Mouse (Mus musculus) heart, postnatal 14 days (tissue): ENCODE results near the gene Adam8. TPM values are rescaled to one million over a fixed set of nuclear protein-coding genes. Genes with fewer than 3 reads are reported as not detected.

Source experiments
- DNase-seq, 2 experiments: peaks; one replicate each; pipeline ENCODE4 v3.0.0; 2021 to 2022
- intact Hi-C: fragments of 180-260 bp; cut with DNase I; formaldehyde crosslinking; loops from one replicate; pipeline ENCODE4 v1.15.1; 2025
- long read RNA-seq, 2 experiments: library from polyadenylated mRNA; stranded (forward); transcript quantifications; one replicate each; pipeline ENCODE4 v2.0.0; 2021
- total RNA-seq, 2 experiments: library from RNA; stranded (reverse); gene quantifications; 2 replicates each; pipeline ENCODE4 v1.2.3; 2021

Gene Adam8
- total RNA-seq, result under 1 TPM; 0.93 TPM
- long read RNA-seq, experiment 1, partial matches to known transcripts, result 0 of 1 reads
- long read RNA-seq, experiment 1, other reads (novel, unspliced or antisense), result 1 of 1 reads
- long read RNA-seq, experiment 2, result 0 reads

DNA sequence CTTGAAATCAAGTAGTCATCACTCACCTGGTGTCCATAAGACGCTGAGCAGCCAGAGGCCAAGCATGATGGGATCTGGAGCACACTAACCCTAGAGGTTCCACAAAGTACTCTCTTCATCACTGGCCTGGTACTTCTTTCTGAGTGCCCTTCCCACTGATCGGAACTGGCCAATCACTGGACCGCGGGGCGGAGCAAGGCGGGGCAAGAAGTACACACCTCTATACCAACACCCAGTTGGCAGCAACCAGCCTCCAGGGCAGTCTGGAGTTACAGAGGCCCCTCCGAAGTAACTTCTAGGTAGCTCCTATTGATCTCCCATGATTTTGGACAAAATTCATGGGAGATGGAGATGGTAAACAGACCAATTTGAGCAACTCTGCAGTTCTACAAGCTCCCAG, at the start of gene Adam8:
Gene Adam8 (minus strand): TSS at position 157 of the 400 bp plus-strand sequence.
- DNase-seq, result no peak
- intact Hi-C loops, result no loop called here

DNA sequence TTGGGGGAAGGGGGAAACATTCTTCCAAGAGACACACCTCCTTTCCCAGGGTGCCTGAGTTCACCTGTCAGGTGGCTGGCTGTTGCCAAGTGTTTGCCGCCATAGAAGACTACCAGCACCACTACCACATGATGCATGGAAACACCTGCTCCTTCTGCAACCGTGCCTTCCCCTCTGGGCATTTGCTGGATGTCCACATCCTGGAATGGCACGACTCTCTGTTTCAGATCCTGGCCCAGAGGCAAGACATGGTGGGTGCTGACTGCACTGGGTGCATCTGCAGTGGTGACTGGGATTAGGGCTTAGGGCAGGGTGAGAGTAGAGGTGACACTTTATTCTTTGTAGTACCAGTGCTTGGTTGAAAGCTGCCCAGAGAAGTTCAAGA, 44.8 kb upstream of the Adam8 start:
- intact Hi-C loops, result no loop called here
- no peak for DNase-seq

GRCm38 (mm10) chr7:140036281-140037170, 44.2 kb upstream of the Adam8 start, which contains the start of the genes Zfp511 and Tubgcp2:
TSS of gene Zfp511 (plus strand) at chr7:140036391.
TSS of gene Tubgcp2 (minus strand) at chr7:140036669.
- DNase-seq, result peak; percentile 93

DNA sequence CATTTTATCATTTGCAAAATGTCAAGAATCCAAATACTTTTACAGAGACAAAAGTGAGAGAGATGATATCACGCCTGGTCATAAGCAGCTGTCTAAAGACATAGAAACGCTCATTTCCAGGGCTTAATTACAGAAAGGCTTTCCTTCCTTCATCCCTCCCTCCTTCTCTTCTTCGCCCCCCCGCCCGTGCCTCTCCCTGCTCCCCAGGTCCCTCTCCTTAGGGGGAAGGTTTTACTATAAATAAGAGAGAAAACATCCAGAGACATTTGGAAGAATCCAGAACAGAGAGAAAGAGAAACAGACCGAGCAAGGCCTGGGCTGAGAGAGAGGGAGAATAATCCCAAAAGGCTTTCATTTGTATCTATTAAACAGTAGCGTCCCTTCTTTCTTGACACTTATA, 43.1 kb upstream of the Adam8 start:
- no peak for DNase-seq
- intact Hi-C loops, result no loop called here

More at GRCm38 (mm10) chr7:140036281-140037170, 44.2 kb upstream of the Adam8 start, which contains the start of the genes Zfp511 and Tubgcp2:
- intact Hi-C loops, result no loop called here

- no peak for DNase-seq
- intact Hi-C loops, result no loop called here
Measured at GRCm38 (mm10) chr7:140033386-140033785, 41.0 kb upstream of the Adam8 start.

DNA sequence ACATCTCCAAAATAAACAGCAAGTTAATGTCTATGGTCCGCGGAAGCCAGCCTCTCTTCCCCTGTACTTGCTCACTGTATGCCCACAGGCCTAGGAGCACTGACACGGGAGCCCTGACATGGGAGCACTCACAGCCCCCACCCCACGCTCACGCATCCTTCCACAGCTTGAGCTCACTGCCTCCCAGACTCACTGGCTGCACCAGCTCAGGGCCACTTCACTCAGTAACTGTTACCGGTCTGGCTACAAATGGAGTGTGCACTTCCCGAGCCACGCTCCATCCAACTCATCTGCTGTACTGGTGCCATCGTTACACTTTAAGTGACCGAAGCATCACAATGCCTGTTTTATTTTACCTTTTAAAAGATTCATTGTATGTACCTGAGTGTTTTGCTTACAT, 40.0 kb upstream of the Adam8 start:
- intact Hi-C loops, result no loop called here
- DNase-seq, result no peak

DNA sequence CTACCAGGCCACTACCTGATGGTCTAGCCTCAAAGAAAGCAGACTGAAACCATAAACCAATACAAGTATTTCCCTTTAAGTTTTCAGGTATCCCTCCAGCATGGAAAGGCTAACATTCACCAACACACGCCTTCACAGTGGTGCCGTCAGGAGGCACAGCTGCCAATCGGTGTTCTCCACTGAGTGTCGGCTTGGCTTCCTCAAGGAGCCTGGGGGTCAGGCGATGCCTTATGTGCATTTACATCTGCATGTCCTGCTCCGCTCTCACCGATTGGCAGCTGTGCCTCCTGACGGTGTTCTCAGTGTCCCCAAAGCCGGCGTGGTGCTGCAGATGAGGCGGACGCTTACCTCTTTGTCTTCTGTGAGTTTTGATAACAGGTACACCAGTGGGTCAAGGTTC, 39.4 kb upstream of the Adam8 start:
- DNase-seq, result no peak
- intact Hi-C loops, result no loop called here

DNA sequence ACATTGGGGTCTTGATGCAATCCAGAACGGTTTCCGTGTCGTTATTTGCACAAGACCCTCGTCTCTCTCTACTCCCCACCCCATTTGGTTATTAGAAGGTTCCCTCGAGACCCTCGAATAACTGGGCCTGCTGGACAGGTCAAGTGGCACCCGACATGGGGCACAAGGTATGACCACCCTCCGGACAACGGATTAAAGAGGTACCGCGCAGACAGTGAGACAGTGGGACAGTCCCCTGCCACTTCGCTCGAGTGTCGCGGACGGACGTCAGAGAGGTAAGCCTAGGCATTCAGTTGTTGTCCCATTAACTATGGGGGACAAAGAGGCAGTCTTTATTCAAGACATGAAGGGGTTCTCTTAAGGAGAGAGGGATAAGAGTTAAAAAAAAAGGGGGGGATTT, 19.0 kb upstream of the Adam8 start:
- DNase-seq, result no peak
- intact Hi-C loops, result no loop called here

- no peak for DNase-seq
- intact Hi-C loops, result no loop called here
Measured at GRCm38 (mm10) chr7:140007781-140008180, 15.4 kb upstream of the Adam8 start.

DNA sequence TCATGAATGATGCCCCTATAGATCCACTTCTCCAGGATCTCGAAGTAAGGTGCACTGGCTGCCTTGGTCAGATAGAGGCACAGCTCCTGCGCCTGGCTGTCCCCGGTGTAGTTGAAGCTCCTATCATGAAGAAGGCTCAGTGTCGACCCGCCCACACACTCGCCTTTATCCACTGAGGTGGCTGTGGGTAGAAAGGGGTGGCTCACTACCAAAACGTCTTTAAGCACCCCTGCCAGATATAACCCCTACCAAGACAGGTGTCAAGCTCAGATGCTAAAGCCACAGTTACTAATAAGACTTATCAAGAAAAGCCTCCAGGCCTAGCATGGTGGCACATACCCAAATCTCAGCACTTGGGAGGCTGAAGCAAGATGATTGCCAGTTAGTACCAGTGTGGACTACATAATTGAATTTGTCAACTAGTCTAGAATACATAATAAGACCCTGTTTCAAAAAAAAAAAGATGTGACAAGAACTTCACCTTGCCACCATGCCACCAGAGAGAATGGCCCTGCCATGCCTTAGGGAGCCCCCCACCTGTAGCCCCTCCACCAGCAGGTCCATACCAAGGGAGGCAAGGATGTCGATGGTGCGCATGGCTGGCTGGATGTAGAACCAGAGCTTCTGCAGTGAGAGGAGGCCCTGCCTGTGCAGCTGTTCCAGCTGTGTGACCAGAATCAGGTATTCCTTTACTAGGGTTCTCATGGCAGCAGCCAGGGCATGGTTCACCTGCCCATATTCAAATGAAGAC, 14.7 kb upstream of the Adam8 start:
- intact Hi-C loops, result no loop called here
- no peak for DNase-seq

- intact Hi-C loops, result no loop called here
- DNase-seq, result no peak
Measured at GRCm38 (mm10) chr7:140004666-140005065, 12.3 kb upstream of the Adam8 start.

GRCm38 (mm10) chr7:140001086-140001740, 8.9 kb upstream of the Adam8 start:
- intact Hi-C loops, result no loop called here
- DNase-seq, result no peak

DNA sequence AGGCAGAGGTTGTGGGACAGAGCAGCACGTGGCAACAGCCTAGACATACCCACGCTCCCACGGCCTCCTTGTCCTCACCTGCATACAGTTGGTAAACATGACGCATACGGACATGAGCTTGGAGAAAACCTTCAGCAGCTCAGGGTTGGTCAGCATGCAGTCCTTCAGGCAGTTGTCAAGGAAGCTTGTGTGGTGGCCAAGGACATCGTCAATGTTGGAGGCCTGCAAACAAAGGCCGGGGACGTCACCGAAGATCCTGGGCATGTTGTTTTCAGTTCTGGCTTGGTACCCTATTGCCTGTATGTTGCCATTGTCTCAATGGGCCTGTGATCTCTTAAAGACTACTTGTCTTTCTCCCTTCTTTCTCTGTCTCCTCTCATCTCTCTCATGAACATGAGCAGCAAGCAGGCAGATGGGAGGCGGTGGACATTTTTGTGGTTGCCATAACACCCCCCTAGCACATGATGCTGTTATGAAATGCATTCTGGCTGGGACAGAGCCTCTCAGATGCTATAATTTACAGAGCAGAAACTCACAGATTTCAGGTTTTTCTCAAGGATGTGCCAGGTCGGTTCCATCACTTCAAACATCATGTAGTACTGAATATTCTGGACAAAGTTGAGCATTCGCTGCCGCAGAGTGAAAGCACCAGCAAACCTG, 6.5 kb upstream of the Adam8 start:
- intact Hi-C loops, result no loop called here
- DNase-seq, result no peak

DNA sequence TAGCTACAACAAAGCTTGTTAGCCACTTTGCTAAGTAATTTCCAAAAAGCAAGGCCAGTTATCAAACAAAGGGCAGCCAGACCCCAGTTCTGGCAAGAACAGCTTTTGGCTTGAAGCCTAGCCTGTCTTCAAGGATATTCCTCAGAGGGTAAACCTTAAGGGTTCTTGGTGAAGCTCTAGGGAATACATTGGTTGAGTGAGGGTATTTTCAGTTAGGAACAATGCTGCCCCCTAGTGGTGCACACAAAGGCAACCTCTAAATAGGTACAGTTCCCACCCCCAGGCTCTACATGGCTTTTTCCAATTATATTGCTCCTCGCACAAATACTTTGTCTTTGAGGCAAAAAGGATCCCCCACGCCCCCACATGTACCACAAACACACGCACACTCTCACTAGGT, 2.3 kb upstream of the Adam8 start:
- intact Hi-C loops, result loop anchor here (1.0 to 2.0 kb wide), 2 partner anchors 25 to 90 kb away; no protein-coding TSS in a partner anchor
- peak; percentile 59 to 71 for DNase-seq

- intact Hi-C loops, result loop anchor here (1.0 to 2.0 kb wide), 2 partner anchors 25 to 89 kb away; no protein-coding TSS in a partner anchor
- DNase-seq, result no peak
Measured at GRCm38 (mm10) chr7:139994202-139994601, 1.8 kb upstream of the Adam8 start.

- intact Hi-C loops, result no loop called here
Measured at GRCm38 (mm10) chr7:139993532-139993931, 1.2 kb upstream of the Adam8 start.

DNA sequence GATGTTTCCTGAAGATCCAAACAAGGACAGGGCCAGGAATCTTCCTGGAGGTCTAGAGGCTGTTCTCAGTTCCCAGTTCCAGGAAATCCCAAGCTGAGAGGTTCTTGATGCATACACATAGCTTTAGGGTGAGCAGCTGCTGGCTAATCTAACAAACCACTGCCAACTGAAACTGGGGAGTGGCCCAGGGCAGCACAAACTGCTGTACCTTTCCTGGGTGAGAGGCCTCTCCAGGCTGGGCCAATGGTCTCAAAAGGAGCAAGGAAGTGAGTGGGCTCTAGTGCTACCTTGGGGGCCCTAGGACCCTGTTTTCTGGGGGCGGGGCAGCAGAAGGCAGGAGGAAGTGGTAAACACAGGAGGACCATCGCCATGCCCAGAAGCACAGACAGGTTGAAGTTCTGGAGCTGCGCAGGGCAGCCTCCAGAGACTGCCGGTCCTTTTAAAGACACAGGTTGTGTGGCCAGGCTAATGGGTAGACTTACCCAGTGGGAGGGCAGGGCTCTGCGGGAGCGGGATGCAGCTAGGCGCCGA, 1.4 kb downstream of the Adam8 start:
- intact Hi-C loops, result no loop called here
- DNase-seq, result no peak

More at GRCm38 (mm10) chr7:139993532-139993931, 1.2 kb upstream of the Adam8 start:
- DNase-seq, result no peak

GRCm38 (mm10) chr7:139988272-139988671, 4.1 kb downstream of the Adam8 start:
- DNase-seq, result no peak
- intact Hi-C loops, result no loop called here

- DNase-seq, result no peak
- intact Hi-C loops, result no loop called here
Measured at GRCm38 (mm10) chr7:139984505-139984904, 7.9 kb downstream of the Adam8 start.

GRCm38 (mm10) chr7:139982058-139982457, 10.3 kb downstream of the Adam8 start:
- intact Hi-C loops, result no loop called here
- DNase-seq, result no peak
